Mouse (Mus musculus): ENCODE results near the gene Trak2.

DNA sequence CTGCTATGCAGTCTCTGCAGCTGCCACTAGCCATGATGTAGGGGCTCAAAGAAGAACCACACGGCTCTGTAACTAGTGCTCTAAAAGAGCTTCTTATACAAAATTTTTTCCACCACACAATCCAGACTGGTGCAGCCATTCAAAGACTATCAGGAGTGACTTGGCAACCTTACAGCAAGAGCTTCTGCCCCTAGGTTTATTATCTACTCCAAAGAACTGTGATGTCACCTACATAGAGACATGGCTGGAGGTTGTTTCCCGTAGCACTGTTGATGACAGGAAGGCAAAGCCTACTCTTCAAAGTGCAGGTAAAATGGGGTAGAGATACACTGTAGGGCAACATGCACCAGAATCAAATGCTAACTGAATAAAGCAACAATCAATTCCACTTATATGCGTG, 17.5 kb downstream of the Trak2 start:
- TF ChIP-seq CTCF (IDR thresholded peaks at IDR 0.05; ENCODE audit: low read depth) (no peak), EP300 (IDR thresholded peaks at IDR 0.05; ENCODE audit: low read depth) (peak; percentile 78)

Measured in liver, postnatal 0 days (tissue).